Mouse (Mus musculus) stomach, embryonic 15.5 days (tissue): Measurements from ENCODE around the gene Gm14393. TPM values are rescaled to one million over a fixed set of nuclear protein-coding genes. Genes with fewer than 3 reads are reported as not detected.
"Not testable (repeated sequence)": the region's sequence is repeated elsewhere in the genome, so short reads cannot be mapped to it uniquely, and the experiment has no call there.

Experiments
- ATAC-seq: fragments of 200-750 bp; cut with Nextera tagmentation; 2 replicates; pipeline ENCODE4 v1.8.0; 2017; ENCODE audit warnings: low read depth, moderate number of reproducible peaks, moderate TSS enrichment; ENCODE audit not compliant: insufficient read depth, low FRiP score
- H3K27ac ChIP-seq: fragments of 300-500 bp; sonication (generic); 2 replicates; pipeline ENCODE4 v1.5.1; 2015; ENCODE audit warnings: mild to moderate bottlenecking, inconsistent platforms
- H3K27me3 ChIP-seq: fragments of 300-500 bp; sonication (generic); replicated peaks from 2 replicates; pipeline ENCODE4 v1.6.1; 2015; ENCODE audit warnings: inconsistent platforms
- H3K36me3 ChIP-seq: fragments of 300-500 bp; sonication (generic); 2 replicates; pipeline ENCODE4 v1.6.1; 2015; ENCODE audit warnings: inconsistent platforms
- H3K4me1 ChIP-seq: fragments of 300-500 bp; sonication (generic); 2 replicates; pipeline ENCODE4 v1.6.1; 2015; ENCODE audit warnings: inconsistent platforms
- H3K4me2 ChIP-seq: fragments of 300-500 bp; sonication (generic); 2 replicates; pipeline ENCODE4 v1.6.1; 2015; ENCODE audit warnings: mild to moderate bottlenecking, inconsistent platforms
- H3K4me3 ChIP-seq: fragments of 300-500 bp; sonication (generic); replicated peaks from 2 replicates; pipeline ENCODE4 v1.5.1; 2015; ENCODE audit warnings: inconsistent platforms
- H3K9ac ChIP-seq: fragments of 300-500 bp; sonication (generic); 2 replicates; pipeline ENCODE4 v1.6.1; 2015; ENCODE audit warnings: inconsistent platforms
- H3K9me3 ChIP-seq: fragments of 300-500 bp; sonication (generic); 2 replicates; pipeline ENCODE4 v1.6.1; 2016; ENCODE audit warnings: inconsistent platforms
- WGBS: fragments of 180-500 bp; shearing (Covaris S2); methylation state at CpG from one replicate; pipeline ENCODE4 v1.1.7; 2015; 5-methylcytosine and 5-hydroxymethylcytosine counted together
- polyA plus RNA-seq: library from polyadenylated mRNA; unstranded; fragments of >200 nt; fragmentation: Nextera tagmentation; extraction: Ambion mirVana; gene quantifications from 2 replicates; pipeline ENCODE4 v1.2.1, GENCODE M21; 2015

The Gm14393 gene
- 0.32 and 1.2 TPM in 2 replicates for polyA plus RNA-seq

DNA sequence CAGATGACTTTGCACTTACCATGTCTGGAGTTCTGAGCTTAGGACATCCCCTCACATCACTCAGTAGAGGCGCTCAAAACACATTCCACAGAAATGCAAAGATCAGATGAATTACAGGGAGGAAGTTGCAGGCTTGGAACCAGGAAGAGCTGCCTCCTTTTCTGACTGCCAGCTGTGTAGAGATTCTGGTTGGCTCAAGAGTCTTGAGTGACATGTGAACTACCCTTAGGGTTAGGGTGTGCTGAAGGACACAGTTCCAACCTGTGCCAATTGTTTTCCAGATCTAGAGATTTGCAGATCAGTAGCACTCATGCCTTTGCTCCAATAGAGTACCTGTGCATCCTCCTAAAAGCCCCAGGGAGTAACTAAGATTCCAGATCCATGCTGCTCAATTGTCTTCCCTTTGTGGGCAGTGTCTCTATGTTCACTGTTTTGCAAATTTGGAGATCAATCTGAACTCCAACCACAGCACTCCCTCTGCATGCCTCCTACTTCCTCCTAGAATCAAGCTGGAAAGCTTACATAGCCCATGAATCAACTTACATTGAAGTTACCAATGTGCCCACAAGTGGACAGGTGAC is at the start of gene Gm14393:
Gene Gm14393, minus strand, starts transcription at position 101 of the 581 bp plus-strand sequence.
- not testable (repeated sequence) for H3K4me1 ChIP-seq, H3K4me2 ChIP-seq, H3K27ac ChIP-seq, H3K36me3 ChIP-seq, H3K4me3 ChIP-seq, H3K9ac ChIP-seq, H3K27me3 ChIP-seq, H3K9me3 ChIP-seq, ATAC-seq
- 70% methylated on average over 1 of the region's 1 CpGs for WGBS

DNA sequence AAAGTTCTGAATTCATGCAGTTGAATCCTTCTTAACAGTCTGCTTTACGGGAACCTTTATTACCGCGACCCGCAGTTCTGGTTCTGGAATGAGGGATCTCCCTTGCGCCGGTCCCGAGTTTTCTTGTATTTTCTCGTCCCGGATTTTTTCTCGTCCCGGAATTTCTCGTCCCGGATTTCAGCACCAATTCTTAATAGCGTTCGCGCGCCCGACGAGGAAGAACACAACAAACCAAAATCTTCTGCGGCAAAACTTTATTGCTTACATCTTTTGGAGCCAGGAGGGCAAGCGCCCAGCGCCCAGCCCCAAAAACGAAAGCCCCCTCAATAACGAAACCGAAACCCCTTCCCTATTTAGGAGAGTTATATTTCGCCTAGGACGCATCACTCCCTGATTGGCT is 23.3 kb downstream of the Gm14393 start:
- not testable (repeated sequence) for H3K4me3 ChIP-seq, H3K9ac ChIP-seq, ATAC-seq, H3K36me3 ChIP-seq, H3K4me2 ChIP-seq, H3K9me3 ChIP-seq, H3K4me1 ChIP-seq, H3K27me3 ChIP-seq, H3K27ac ChIP-seq
- 93% methylated on average over 27 of the region's 27 CpGs for WGBS

Other genes starting within 250 kb of the Gm14393 start
- not detected in 2 replicates for gene Gm14444, start 57.5 kb downstream of the Gm14393 start, polyA plus RNA-seq
- gene Gm14399, start 74.2 kb upstream of the Gm14393 start, polyA plus RNA-seq: 4.4 and 5.4 TPM in 2 replicates
- gene Gm14443, start 108.1 kb upstream of the Gm14393 start, polyA plus RNA-seq: 0.65 and 1.1 TPM in 2 replicates
- gene Gm14391, start 139.1 kb upstream of the Gm14393 start, polyA plus RNA-seq: 5.2 and 6.4 TPM in 2 replicates
- 1.1 TPM in 1 of 2 replicates, not detected in the other for gene Gm14440, start 207.3 kb upstream of the Gm14393 start, polyA plus RNA-seq